Mouse (Mus musculus) liver, embryonic 11.5 days (tissue): ENCODE measurements at regions not wholly inside any gene's neighbourhood (a gene's known extent, or its start where the extent isn't known, plus 50 kb on each side); places are given as distances from the start of the nearest gene placed in this dataset.

Experiments
- ATAC-seq: fragments of 200-750 bp; cut with Nextera tagmentation; replicated peaks from 2 replicates; pipeline ENCODE4 v1.8.0; 2017; ENCODE audit warnings: moderate number of reproducible peaks, mild to moderate bottlenecking, moderate TSS enrichment, moderate library complexity; ENCODE audit not compliant: low FRiP score
- DNase-seq: peaks from one replicate; pipeline ENCODE4 v3.0.0-alpha.2; 2017; ENCODE audit warnings: low spot score
- H3K27ac ChIP-seq: fragments of 300-500 bp; sonication (generic); 2 replicates; pipeline ENCODE4 v1.5.1; 2014; ENCODE audit warnings: mild to moderate bottlenecking, low read depth, low read length, control low read depth
- H3K27me3 ChIP-seq: fragments of 300-500 bp; sonication (generic); replicated peaks from 2 replicates; pipeline ENCODE4 v1.6.1; 2014; ENCODE audit warnings: low read length, mixed read lengths; ENCODE audit not compliant: control insufficient read depth, insufficient read depth
- H3K36me3 ChIP-seq: fragments of 300-500 bp; sonication (generic); 2 replicates; pipeline ENCODE4 v1.6.1; 2014; ENCODE audit warnings: mild to moderate bottlenecking, low read length, moderate library complexity, mixed read lengths; ENCODE audit not compliant: control insufficient read depth, insufficient read depth
- H3K4me1 ChIP-seq: fragments of 300-500 bp; sonication (generic); replicated peaks from 2 replicates; pipeline ENCODE4 v1.6.1; 2014; ENCODE audit warnings: low read length, mixed read lengths; ENCODE audit not compliant: control insufficient read depth, insufficient read depth
- H3K4me2 ChIP-seq: fragments of 300-500 bp; sonication (generic); 2 replicates; pipeline ENCODE4 v1.6.1; 2014; ENCODE audit warnings: mild to moderate bottlenecking, control low read depth, moderate library complexity
- H3K4me3 ChIP-seq: fragments of 300-500 bp; sonication (generic); 2 replicates; pipeline ENCODE4 v1.5.1; 2014; ENCODE audit warnings: low read depth, low read length, control low read depth
- H3K9ac ChIP-seq: fragments of 300-500 bp; sonication (generic); 2 replicates; pipeline ENCODE4 v1.6.1; 2014; ENCODE audit warnings: low read depth, low read length, control low read depth
- H3K9me3 ChIP-seq: fragments of 300-500 bp; sonication (generic); 2 replicates; pipeline ENCODE4 v1.6.1; 2016; ENCODE audit warnings: low read length, inconsistent platforms, mixed read lengths; ENCODE audit not compliant: control insufficient read depth
- WGBS: fragments of 180-500 bp; shearing (Covaris S2); extraction: QIAGEN DNeasy Blood & Tissue Kit; methylation state at CpG from one replicate; pipeline ENCODE4 v1.1.7; 2014; 5-methylcytosine and 5-hydroxymethylcytosine counted together

DNA sequence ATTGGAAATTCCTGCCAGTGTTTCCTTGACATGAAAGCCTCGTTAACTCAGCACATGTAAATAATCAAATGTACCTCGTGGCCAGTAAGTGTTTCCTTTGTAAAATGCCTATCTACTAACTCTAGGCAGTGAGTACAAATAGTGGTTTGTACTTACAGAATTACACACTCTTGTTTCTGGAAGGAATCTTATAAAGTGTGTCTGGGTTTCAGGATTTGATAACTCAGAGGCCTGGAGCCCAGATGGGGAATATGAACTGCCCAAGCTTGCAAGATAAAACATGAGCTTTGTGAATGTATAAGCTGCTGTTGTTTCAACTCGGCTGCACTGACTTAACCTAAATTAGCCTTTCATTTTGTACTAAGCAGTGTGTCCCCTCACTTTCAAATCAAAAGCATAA is 293.1 kb upstream of the Cdh11 start:
- no peak for DNase-seq
- H3K27me3 ChIP-seq = no peaks in the 10 kb centered on the region
- H3K27ac ChIP-seq = no peak overlapping the region
- no peaks in the 10 kb centered on the region for H3K36me3 ChIP-seq
- 26% methylated on average over 3 of the region's 3 CpGs for WGBS
- no peaks in the 10 kb centered on the region for H3K4me1 ChIP-seq
- H3K9ac ChIP-seq = no peak overlapping the region
- ATAC-seq = no peak
- H3K9me3 ChIP-seq = no peaks in the 10 kb centered on the region
- no peak overlapping the region for H3K4me2 ChIP-seq
- H3K4me3 ChIP-seq = no peak overlapping the region

DNA sequence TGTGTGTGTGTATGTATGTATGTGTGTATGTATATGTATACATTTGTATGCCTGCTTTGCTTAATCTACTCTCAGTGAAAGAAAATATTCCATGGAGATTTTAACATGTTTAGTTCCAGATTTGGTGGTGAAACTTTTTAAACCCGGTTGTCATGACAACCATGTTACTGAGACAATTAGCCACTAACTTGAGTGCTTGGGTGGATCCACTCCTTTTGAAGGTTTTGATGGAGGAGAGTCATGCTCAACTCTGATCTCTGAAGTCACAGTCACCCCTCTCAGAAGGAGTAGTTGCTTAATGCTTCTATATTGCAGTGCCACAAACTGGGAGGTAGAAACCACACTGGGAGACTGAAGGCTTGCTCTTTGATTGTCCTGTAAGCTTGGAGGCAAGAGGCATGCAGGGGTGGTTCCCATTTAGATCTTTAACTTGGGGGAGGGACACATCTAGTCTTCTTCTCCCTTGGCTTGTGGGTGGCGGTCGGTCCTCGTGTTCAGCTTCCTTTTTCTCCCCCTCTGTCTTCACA is 301.6 kb upstream of the Cdh11 start:
- no peak for DNase-seq
- H3K36me3 ChIP-seq = no peaks in the 10 kb centered on the region
- H3K4me1 ChIP-seq = no peaks in the 10 kb centered on the region
- no peaks in the 10 kb centered on the region for H3K27me3 ChIP-seq
- no peak overlapping the region for H3K9ac ChIP-seq
- no peaks in the 10 kb centered on the region for H3K9me3 ChIP-seq
- 73% methylated on average over 4 of the region's 4 CpGs for WGBS
- no peak overlapping the region for H3K4me2 ChIP-seq
- ATAC-seq = no peak
- H3K27ac ChIP-seq = no peak overlapping the region
- no peak overlapping the region for H3K4me3 ChIP-seq

DNA sequence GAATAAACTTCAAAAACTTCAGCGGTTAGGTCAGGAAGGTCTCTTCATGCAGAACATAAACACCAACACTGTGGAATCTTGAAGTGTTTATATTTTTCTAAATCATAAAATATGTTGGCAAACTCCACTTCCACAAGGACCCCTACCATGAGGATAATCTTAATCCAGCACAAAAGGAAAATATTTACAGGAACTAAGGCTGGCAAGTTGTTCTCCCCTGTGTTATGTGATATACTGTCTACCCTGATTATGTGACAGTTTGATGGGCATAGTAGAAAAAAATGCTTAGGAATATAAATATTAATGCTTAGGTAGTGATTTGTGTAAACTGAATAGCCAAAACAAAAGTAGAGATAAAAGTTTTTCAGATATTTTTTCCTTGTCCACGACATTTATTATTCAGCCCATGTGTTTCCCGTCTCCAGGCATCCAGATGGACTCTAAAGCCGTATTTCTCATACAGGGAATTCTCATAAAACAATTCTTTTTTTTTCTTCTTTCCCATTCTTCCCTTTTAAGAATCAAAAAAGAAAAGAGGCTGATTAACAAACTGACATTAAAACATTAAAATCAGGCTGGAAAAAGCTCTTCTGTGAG is 311.2 kb upstream of the Cdh11 start:
- no peak for ATAC-seq
- WGBS = 76% methylated on average over 4 of the region's 4 CpGs
- Histone ChIP-seq H3K4me1 (no peaks in the 10 kb centered on the region), H3K27me3 (no peaks in the 10 kb centered on the region), H3K9me3 (no peaks in the 10 kb centered on the region), H3K9ac (no peak overlapping the region), H3K27ac (no peak overlapping the region), H3K36me3 (no peaks in the 10 kb centered on the region), H3K4me2 (no peak overlapping the region), H3K4me3 (no peak overlapping the region)
- no peak for DNase-seq

DNA sequence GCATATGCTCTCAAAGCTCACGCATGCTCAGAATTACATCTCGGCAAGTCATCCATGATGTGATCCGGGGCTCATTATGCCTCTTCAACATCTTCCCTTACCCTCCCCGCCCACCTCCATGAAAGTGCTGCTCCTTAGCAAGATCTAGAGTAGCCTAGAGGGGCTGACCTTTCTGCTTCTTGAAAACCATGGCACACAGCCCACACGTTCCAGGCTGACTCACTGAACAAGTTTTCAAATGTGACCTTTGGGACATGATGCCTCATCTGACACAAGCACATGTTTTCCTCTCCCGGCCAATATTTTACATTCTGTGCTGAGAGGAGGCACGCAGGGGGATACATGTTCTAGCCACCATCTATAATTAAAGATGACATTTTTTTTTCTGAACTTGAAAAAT is 340.1 kb upstream of the Cdh11 start:
- Histone ChIP-seq H3K36me3 (no peaks in the 10 kb centered on the region), H3K27ac (no peak overlapping the region)

DNA sequence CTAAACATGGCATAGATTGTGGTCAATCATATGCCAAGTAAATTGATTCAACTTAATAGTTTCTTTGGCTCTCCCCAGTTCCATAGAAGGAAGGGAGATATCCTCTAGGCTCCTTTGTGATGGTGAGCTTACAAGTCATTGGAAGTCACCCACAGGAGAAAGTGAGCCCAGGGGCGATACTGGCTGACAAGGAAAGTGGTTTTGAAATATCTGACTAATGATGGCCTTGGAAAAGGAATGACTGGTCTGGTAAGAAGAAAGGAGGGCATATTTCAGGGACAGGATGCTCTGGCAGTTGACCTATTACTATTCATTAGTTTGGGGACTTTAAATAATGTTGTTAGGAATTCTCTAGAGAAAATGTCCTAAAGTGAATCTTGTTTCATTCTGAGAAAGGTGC is 352.7 kb upstream of the Cdh11 start:
- Histone ChIP-seq H3K9me3 (no peaks in the 10 kb centered on the region), H3K4me3 (no peak overlapping the region), H3K4me1 (no peaks in the 10 kb centered on the region), H3K27ac (no peak overlapping the region), H3K27me3 (no peaks in the 10 kb centered on the region), H3K36me3 (no peaks in the 10 kb centered on the region), H3K4me2 (no peak overlapping the region), H3K9ac (no peak overlapping the region)
- WGBS = 67% methylated on average over 1 of the region's 1 CpGs
- DNase-seq (no peak), ATAC-seq (no peak)

More for the DNA sequence above, 340.1 kb upstream of the Cdh11 start:
- Histone ChIP-seq H3K4me1 (no peaks in the 10 kb centered on the region), H3K9me3 (no peaks in the 10 kb centered on the region), H3K4me2 (no peak overlapping the region), H3K27me3 (no peaks in the 10 kb centered on the region), H3K9ac (no peak overlapping the region), H3K4me3 (no peak overlapping the region)
- no peak for ATAC-seq
- 81% methylated on average over 7 of the region's 7 CpGs for WGBS
- DNase-seq = no peak

DNA sequence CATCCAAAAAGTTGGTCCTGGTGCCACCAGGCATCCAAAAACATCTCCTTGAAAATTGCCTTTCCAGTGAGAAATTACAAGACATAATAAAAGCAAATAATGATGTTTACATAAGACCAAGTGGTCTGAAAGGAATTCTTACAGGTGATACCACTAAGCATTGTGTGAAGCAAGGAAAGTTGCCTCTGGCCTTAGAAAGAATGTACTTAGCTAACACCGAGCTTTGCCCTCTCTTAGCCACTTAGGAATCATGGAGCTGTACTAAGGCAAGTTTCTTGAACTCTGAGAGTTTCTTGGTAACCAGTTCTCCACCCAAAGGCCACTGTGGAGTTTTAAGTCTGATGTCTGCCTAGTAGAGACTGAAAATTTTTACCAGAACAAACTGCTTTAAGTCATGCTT is 359.4 kb upstream of the Cdh11 start:
- Histone ChIP-seq H3K4me1 (no peaks in the 10 kb centered on the region), H3K9ac (no peak overlapping the region), H3K36me3 (no peaks in the 10 kb centered on the region), H3K4me3 (no peak overlapping the region), H3K27ac (no peak overlapping the region), H3K4me2 (no peak overlapping the region), H3K9me3 (no peaks in the 10 kb centered on the region), H3K27me3 (no peaks in the 10 kb centered on the region)
- 75% methylated on average over 1 of the region's 1 CpGs for WGBS
- ATAC-seq = no peak
- DNase-seq = no peak

DNA sequence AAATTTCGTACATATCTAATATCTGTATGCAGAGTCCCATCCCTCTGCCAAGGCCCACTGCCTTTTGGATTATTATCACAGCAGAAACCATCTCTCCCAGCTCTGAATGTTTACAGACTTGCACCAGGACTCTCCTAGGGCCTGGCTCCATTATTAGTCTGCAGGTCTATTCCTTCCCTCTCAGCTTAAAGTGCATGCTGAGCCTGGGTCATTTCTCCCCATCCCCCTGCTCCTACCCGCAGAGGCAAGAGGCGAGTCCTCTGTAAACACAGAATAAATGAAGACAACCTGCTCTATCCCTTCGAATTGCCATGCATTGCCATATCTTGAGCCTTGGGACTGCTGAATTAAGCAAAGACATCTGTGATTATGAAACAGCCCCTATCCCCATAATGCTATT is 362.6 kb upstream of the Cdh11 start:
- DNase-seq (no peak), ATAC-seq (no peak)
- H3K4me2 ChIP-seq = no peak overlapping the region
- no peaks in the 10 kb centered on the region for H3K9me3 ChIP-seq
- 56% methylated on average over 4 of the region's 4 CpGs for WGBS
- H3K36me3 ChIP-seq = no peaks in the 10 kb centered on the region
- H3K4me1 ChIP-seq = no peaks in the 10 kb centered on the region
- no peaks in the 10 kb centered on the region for H3K27me3 ChIP-seq
- no peak overlapping the region for H3K27ac ChIP-seq
- no peak overlapping the region for H3K9ac ChIP-seq
- H3K4me3 ChIP-seq = no peak overlapping the region

DNA sequence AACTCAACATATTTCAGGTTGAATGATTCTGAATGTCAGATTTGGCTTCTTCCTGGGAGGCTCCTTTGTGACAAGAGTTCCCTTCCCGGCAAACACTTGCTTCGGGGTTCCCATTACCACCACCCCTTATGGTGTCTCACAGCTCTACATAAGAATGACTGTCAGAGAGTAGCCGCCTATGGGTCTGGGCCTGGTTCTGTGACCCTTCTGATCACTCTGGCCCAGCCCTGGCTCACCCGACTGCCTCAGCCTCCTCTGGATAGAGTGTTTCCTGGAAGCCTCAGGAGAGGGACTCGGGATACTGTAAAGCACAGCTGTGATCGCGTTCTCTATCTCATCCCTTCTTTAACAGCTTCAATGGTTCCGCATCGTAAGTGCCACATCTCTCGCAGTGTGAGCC is 363.0 kb upstream of the Cdh11 start:
- WGBS = 76% methylated on average over 10 of the region's 10 CpGs
- no peak for ATAC-seq
- no peak for DNase-seq
- H3K27ac ChIP-seq = no peak overlapping the region
- no peak overlapping the region for H3K4me2 ChIP-seq
- H3K9me3 ChIP-seq = no peaks in the 10 kb centered on the region
- no peak overlapping the region for H3K4me3 ChIP-seq
- no peaks in the 10 kb centered on the region for H3K36me3 ChIP-seq
- H3K4me1 ChIP-seq = no peaks in the 10 kb centered on the region
- no peak overlapping the region for H3K9ac ChIP-seq
- H3K27me3 ChIP-seq = no peaks in the 10 kb centered on the region

DNA sequence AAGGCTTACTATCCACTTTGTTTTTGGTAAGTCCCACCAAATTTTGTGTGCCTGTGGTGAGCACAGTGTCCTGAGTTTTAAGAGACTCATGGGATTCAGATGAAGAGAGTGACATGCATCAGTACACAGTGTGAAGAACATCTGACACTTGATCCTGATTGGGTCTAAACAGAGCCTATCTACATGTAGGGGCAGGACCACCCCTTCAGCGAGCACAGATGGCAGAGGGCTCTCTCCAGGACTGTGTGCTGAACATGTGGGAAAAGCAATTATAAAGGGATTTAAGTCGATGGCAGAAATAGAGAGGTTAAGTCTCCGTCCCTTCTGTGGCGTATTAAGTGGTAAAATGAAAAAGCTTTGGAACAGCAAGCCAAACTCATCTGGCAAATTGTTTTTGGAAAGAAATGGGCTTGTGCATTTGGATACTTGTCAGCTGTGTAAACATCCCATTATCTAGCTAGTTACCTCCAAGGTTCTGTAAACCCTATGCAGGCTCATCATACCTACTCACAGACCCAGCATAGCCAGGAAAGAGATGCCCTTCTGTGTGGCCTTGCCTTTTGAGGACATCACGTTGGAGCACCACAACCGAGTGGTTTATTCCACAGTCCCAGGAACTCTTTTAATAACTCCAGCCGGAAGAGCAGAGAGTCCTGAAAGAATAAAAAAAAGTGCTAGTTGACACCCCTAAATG is 381.3 kb upstream of the Cdh11 start:
- Histone ChIP-seq H3K27me3 (no peaks in the 10 kb centered on the region), H3K4me1 (no peaks in the 10 kb centered on the region), H3K4me2 (no peak overlapping the region), H3K27ac (no peak overlapping the region), H3K9ac (no peak overlapping the region), H3K4me3 (no peak overlapping the region), H3K36me3 (no peaks in the 10 kb centered on the region), H3K9me3 (no peaks in the 10 kb centered on the region)
- WGBS = 81% methylated on average over 7 of the region's 7 CpGs
- no peak for ATAC-seq
- no peak for DNase-seq
